ENCODE assay signal across 8 mouse cellular contexts in genomic region chr2:164443460-164444000, GRCm38 (mm10). TPM values are rescaled to one million over a fixed set of nuclear protein-coding genes. Genes with fewer than 3 reads are reported as not detected.
DNase-seq lines count a peak whose midpoint lies in the region; ATAC-seq and TF ChIP-seq lines count a peak whose summit lies in the region.

Gene Sdc4 (minus strand): TSS chr2:164443887.

- H3K9me3 ChIP-seq in forebrain, embryonic 10.5 days = no peaks in the 10 kb centered on the region
- no peaks in the 10 kb centered on the region for H3K9me3 ChIP-seq in liver, embryonic 11.5 days (ENCODE audit: control insufficient read depth, low read length)
- H3K9me3 ChIP-seq in stomach, postnatal 0 days (ENCODE audit: control insufficient read depth, low read length) = no peaks in the 10 kb centered on the region

- H3K4me3 ChIP-seq in cerebellum, adult 2 months (replicated peaks; ENCODE audit: insufficient read depth, low read depth, low read length) = peak within 1 kb of the TSS; percentile 45
- H3K4me3 ChIP-seq in forebrain, embryonic 10.5 days = peak within 1 kb of the TSS; percentile 76
- peak within 1 kb of the TSS; percentile 57 for H3K4me3 ChIP-seq in liver, embryonic 11.5 days (ENCODE audit: low read depth, low read length)
- H3K4me3 ChIP-seq in stomach, postnatal 0 days (ENCODE audit: low read depth, low read length) = peak within 1 kb of the TSS; percentile 69

- peak within 1 kb of the TSS; percentile 65 for H3K4me2 ChIP-seq in liver, embryonic 11.5 days
- H3K4me2 ChIP-seq in stomach, postnatal 0 days (replicated peaks; ENCODE audit: low read depth) = peak within 1 kb of the TSS; percentile 50

- peak within 1 kb of the TSS; percentile 64 for H3K9ac ChIP-seq in liver, embryonic 11.5 days (ENCODE audit: low read depth, low read length)
- H3K9ac ChIP-seq in stomach, postnatal 0 days (ENCODE audit: low read length) = peak within 1 kb of the TSS; percentile 93

- no peak for TF ChIP-seq POLR2A in cerebellum, adult 2 months (IDR thresholded peaks at IDR 0.05; ENCODE audit: borderline replicate concordance, insufficient read depth, low read length)

- no peak for TF ChIP-seq CTCF in cerebellum, adult 2 months (IDR thresholded peaks at IDR 0.05; ENCODE audit: borderline replicate concordance, insufficient read depth, low read depth, low read length)
- no peak for TF ChIP-seq CTCF in stomach, postnatal 0 days (IDR thresholded peaks at IDR 0.05; ENCODE audit: low read depth)

- 13% methylated on average over 18 of the region's 18 CpGs for WGBS in cerebellum, adult 2 months
- WGBS in forebrain, embryonic 10.5 days = 7% methylated on average over 18 of the region's 18 CpGs
- WGBS in liver, embryonic 11.5 days = 10% methylated on average over 18 of the region's 18 CpGs
- 10% methylated on average over 18 of the region's 18 CpGs for WGBS in stomach, postnatal 0 days

- no peaks in the 10 kb centered on the region for H3K27me3 ChIP-seq in cerebellum, adult 2 months (ENCODE audit: control insufficient read depth, insufficient read depth, low read length)
- peaks cover 45% of the 10 kb centered on the region for H3K27me3 ChIP-seq in forebrain, embryonic 10.5 days (ENCODE audit: poor library complexity, severe bottlenecking)
- H3K27me3 ChIP-seq in liver, embryonic 11.5 days (replicated peaks; ENCODE audit: control insufficient read depth, insufficient read depth, low read length) = peaks cover 34% of the 10 kb centered on the region
- no peaks in the 10 kb centered on the region for H3K27me3 ChIP-seq in stomach, postnatal 0 days (ENCODE audit: control insufficient read depth, insufficient read depth, low read length)

- H3K4me1 ChIP-seq in cerebellum, adult 2 months (ENCODE audit: control insufficient read depth, insufficient read depth, low read length) = no peaks in the 10 kb centered on the region
- H3K4me1 ChIP-seq in forebrain, embryonic 10.5 days = peaks cover 43% of the 10 kb centered on the region
- H3K4me1 ChIP-seq in liver, embryonic 11.5 days (replicated peaks; ENCODE audit: control insufficient read depth, insufficient read depth, low read length) = peaks cover 5% of the 10 kb centered on the region
- H3K4me1 ChIP-seq in stomach, postnatal 0 days (replicated peaks; ENCODE audit: control insufficient read depth, insufficient read depth) = no peaks in the 10 kb centered on the region

- DNase-seq in cerebellum, adult 2 months = no peak
- no peak for DNase-seq in cerebellum, adult 11 months
- peak; percentile 55 for DNase-seq in A20 (ENCODE audit: low read depth, low spot score)
- no peak for DNase-seq in forebrain, embryonic 10.5 days (ENCODE audit: extremely low spot score, low spot score)
- no peak for DNase-seq in heart, postnatal 4 days
- DNase-seq in liver, embryonic 11.5 days (ENCODE audit: low spot score) = no peak
- DNase-seq in stomach, postnatal 0 days (ENCODE audit: low spot score) = no peak
- DNase-seq in frontal cortex, postnatal 14 days (ENCODE audit: low spot score in 2 of 2) = no peak

- no peak for TF ChIP-seq EP300 in stomach, postnatal 0 days (optimal IDR thresholded peaks at IDR 0.05)

- H3K36me3 ChIP-seq in forebrain, embryonic 10.5 days (replicated peaks) = no peaks in the 10 kb centered on the region; the same call in 1 of the 2 replicates
- H3K36me3 ChIP-seq in liver, embryonic 11.5 days (ENCODE audit: control insufficient read depth, insufficient read depth, low read length) = no peaks in the 10 kb centered on the region
- no peaks in the 10 kb centered on the region for H3K36me3 ChIP-seq in stomach, postnatal 0 days (ENCODE audit: control insufficient read depth, insufficient read depth, low read length)

- H3K27ac ChIP-seq in cerebellum, adult 2 months (ENCODE audit: insufficient read depth, low read length) = no peak within 1 kb of the TSS
- H3K27ac ChIP-seq in forebrain, embryonic 10.5 days = peak within 1 kb of the TSS; percentile 88
- peak within 1 kb of the TSS; percentile 53 for H3K27ac ChIP-seq in liver, embryonic 11.5 days (ENCODE audit: low read depth, low read length)
- peak within 1 kb of the TSS; percentile 95 for H3K27ac ChIP-seq in stomach, postnatal 0 days (replicated peaks)

- no peak for ATAC-seq in liver, embryonic 11.5 days (replicated peaks; ENCODE audit: low FRiP score)
- no peak for ATAC-seq in stomach, postnatal 0 days (ENCODE audit: low FRiP score, low TSS enrichment)

RNA-seq across cellular contexts. Expression of gene Sdc4, which starts in this region (rescaled TPM):
- polyA plus RNA-seq in cerebellum, adult 2 months (2012; rRNA removed) = 65.7 and 69.5 TPM in 2 replicates
- polyA plus RNA-seq in forebrain, embryonic 10.5 days (2016; fragmentation: Nextera tagmentation; extraction: Ambion mirVana) = 19.6 and 22.7 TPM in 2 replicates
- 10 to 100 TPM; 22.1 to 25.8 TPM for total RNA-seq in heart, postnatal 4 days (2021)
- polyA plus RNA-seq in liver, embryonic 11.5 days (2014; fragmentation: Nextera tagmentation; extraction: Ambion mirVana) = 38.9 and 39.2 TPM in 2 replicates
- polyA plus RNA-seq in stomach, postnatal 0 days (2015; fragmentation: Nextera tagmentation; extraction: Ambion mirVana) = 133 and 143 TPM in 2 replicates
